Mouse (Mus musculus) erythroid progenitor cell, adult 5-6 weeks (primary cell): ENCODE measurements around the gene H2-Q2. TPM values are rescaled to one million over a fixed set of nuclear protein-coding genes. Genes with fewer than 3 reads are reported as not detected.
A peak's percentile ranks its signal among the peaks of the same experiment; 100 is the strongest.
"Not testable (repeated sequence)": the region's sequence is repeated elsewhere in the genome, so short reads cannot be mapped to it uniquely, and the experiment has no call there.

Source experiments
- ATAC-seq: replicated peaks from 2 replicates; pipeline ENCODE4 v1.8.0; 2016; ENCODE audit warnings: moderate number of reproducible peaks, mild to moderate bottlenecking, moderate TSS enrichment, inconsistent platforms; ENCODE audit not compliant: poor library complexity, low FRiP score, severe bottlenecking
- total RNA-seq, 2 experiments: library from RNA; stranded (forward) in 1 of 2; stranded (reverse) in 1 of 2; fragments of 150-400 nt in 1 of 2; fragments of 186-747, 209-891 nt in 1 of 2; gene quantifications; 2 replicates each; pipeline versions ENCODE4 v1.2.3 to v1.2.4; 2015 to 2017; ENCODE audit warnings: low replicate concordance in 2 of 2

The H2-Q2 gene
- total RNA-seq, 2 experiments from 2014 or later: not detected

DNA sequence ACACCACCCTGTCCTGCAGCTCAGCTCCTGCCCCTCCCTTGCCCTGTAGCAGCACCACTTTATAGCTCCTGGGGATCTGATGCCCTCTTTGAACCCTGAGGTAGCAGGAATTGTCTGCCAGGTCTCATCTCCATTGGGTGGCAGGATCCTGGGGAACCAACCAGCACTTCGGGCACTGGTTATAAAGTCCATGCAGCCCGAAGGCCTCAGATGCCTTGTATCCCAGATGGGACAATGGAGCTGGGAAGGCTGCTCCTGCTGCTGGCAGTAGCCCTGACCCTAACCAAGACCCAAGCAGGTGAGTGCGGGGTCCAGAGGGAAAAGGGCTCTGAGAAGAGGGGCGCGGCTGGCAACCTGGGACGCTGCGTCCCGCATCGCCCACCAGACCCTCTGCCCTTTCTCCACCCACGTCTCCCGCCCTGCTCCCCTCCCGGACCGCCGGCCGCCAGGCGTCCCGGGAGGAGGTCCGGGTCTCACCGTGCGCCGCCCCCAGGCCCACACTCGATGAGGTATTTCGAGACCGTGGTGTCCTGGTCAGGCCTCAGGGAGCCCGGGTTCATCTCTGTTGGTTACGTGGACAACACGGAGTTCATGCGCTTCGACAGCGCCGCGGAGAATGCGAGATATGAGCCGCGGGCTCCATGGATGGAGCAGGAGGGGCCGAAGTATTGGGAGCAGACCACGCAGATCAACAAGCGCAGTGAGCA is 16.9 kb downstream of the H2-Q2 start:
- ATAC-seq: no peak

DNA sequence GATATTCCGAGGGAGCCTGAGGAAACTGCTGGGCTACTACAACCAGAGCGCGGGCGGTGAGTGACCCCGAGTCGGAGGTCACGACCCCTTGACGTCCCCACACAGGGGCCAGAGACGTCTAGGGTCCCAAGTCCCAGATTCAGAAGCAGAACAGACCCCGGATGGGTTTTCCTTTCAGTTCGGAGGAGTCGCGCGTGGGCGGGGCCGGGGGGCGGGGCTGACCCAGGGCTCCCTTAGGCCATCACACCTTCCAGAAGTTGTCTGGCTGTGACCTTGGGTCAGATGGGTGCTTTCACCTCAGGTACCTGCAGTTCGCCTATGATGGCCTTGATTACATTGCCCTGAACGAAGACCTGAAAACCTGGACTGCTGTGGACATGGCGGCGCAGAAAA is 17.4 kb downstream of the H2-Q2 start:
- no peak for ATAC-seq

DNA sequence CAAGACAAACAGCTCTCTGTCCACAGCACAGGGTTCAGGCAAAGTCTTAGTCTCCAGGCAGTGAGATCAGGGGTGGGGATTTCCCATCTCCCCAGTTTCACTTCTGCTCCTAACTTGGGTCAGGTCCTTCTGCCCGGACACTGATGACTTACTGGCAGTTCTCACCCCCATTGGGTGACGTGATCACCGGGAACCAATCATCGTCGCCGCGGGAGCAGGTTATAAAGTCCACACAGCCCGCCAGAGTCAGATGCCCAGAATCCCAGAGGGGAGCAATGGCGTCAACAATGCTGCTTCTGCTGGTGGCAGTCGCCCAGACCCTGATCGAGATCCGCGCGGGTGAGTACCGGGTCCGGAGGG is 37.3 kb downstream of the H2-Q2 start, which contains the start of gene H2-Q4:
Gene H2-Q4, plus strand, starts transcription at position 249 of the 360 bp plus-strand sequence.
- peak; percentile 98 for ATAC-seq

DNA sequence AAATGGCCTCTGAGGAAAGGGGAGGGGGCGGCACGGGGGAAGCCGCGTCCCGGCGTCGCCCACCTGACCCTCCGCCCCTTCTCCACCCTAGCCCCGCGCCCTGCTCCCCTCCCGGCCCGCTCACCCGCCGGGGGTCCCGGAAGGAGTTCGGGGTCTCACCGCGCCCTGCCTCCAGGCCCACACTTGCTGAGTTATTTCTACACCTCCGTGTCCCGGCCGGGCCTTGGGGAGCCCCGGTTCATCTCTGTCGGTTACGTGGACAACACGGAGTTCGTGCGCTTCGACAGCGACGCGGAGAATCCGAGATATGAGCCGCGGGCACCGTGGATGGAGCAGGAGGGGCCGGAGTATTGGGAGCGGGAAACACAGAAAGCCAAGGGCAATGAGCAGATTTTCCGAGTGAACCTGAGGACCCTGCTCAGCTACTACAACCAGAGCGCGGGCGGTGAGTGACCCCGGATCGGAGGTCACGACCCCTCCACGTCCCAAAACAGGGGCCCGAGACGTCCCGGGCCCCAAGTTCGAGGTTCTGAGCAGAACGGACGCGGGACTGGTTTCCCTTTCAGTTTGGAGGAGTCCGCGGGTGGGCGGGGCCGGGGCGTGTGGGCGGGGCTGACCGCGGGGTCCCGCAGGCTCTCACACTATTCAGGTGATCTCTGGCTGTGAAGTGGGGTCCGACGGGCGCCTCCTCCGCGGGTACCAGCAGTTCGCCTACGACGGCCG is 37.8 kb downstream of the H2-Q2 start:
- ATAC-seq: peak; percentile 77

DNA sequence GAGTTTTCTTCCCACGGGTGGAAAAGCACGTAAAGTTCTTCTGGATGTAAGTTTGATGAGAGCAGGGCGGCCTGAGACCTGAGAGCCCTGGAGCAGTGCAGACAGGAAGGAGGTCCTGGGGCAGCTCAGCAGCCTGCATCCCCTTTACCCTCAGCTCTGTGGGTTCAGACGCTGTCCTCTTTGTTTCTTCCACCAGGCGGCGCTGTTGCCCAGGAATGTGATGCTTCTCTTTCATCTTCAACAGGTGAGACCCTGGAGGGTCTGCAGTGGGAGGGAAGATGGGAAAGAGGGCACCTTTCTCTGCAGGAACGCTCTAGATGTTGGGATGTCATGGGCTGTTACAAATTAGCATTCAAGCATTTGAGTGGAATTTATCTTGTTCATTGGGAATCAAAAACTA is 47.8 kb downstream of the H2-Q2 start:
- not testable (repeated sequence) for ATAC-seq

DNA sequence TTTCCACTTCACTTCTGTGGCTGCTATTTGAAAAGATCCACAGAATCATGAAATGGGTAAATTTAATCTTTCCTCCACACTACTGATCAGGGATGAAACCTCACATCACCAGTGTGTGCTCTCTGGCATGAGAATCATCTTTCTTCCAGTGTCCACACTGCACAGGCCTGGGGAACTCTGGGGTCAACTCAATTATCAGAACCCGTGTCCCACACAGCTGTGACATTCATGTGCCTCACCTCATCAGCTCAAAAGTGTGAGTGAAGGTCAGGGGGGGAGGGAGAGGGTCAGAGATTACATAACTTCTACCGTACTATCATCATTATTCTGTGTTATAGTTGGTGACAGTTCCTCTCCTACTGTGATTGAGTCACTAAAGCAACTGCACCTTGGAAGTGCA is 50.6 kb downstream of the H2-Q2 start:
- ATAC-seq: not testable (repeated sequence)

DNA sequence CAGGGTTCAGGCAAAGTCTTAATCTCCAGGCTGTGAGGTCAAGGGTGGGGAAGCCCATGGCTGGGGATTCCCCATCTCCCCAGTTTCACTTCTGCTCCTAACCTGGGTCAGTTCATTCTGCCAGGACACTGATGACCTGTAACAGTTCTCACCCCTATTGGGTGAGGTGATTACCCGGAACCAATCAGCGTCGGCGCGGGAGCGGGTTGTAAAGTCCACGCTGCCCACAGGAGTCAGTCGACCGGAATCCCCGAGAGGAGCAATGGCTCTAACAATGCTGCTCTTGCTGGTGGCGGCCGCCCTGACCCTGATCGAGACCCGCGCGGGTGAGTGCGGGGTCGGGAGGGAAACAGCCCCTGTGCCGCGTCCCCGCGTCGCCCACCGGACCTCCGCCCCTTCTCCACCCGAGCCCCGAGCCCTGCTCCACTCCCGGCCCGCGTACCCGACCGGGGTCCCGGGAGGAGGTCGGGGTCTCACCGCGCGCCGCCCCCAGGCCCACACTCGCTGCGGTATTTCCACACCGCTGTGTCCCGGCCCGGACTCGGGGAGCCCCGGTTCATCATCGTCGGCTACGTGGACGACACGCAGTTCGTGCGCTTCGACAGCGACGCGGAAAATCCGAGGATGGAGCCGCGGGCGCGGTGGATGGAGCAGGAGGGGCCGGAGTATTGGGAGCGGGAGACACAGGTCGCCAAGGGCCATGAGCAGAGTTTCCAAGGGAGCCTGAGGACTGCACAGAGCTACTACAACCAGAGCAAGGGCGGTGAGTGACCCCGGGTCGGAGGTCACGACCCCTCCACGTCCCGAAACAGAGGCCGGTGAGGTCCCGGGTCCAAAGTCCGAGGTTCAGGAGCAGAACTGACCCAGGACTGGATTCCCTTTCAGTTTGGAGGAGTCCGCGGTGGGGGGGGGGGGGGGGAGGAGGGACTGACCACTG is 52.1 kb downstream of the H2-Q2 start:
- peak; percentile 35; the same call in 1 of the 2 replicates for ATAC-seq

Other genes starting within 250 kb of the H2-Q2 start
- not detected in 2 replicates for gene Ly6g5c, start 234.0 kb upstream of the H2-Q2 start, total RNA-seq (2015; ENCODE audit: low replicate concordance)
- not detected in 2 replicates for gene Ly6g5c, start 234.0 kb upstream of the H2-Q2 start, total RNA-seq (2017; ENCODE audit: low replicate concordance)
- gene Ly6g5b, start 226.8 kb upstream of the H2-Q2 start, total RNA-seq (2015; ENCODE audit: low replicate concordance): 2.2 and 8.8 TPM in 2 replicates
- not detected in 2 replicates for gene Ly6g5b, start 226.8 kb upstream of the H2-Q2 start, total RNA-seq (2017; ENCODE audit: low replicate concordance)
- gene Gpank1, start 220.8 kb upstream of the H2-Q2 start, total RNA-seq (2015; ENCODE audit: low replicate concordance): 15.9 and 33.9 TPM in 2 replicates
- gene Gpank1, start 220.8 kb upstream of the H2-Q2 start, total RNA-seq (2017; ENCODE audit: low replicate concordance): 28.9 and 49.4 TPM in 2 replicates
- 231 and 261 TPM in 2 replicates for gene Csnk2b, start 220.2 kb upstream of the H2-Q2 start, total RNA-seq (2015; ENCODE audit: low replicate concordance)
- 118 and 134 TPM in 2 replicates for gene Csnk2b, start 220.2 kb upstream of the H2-Q2 start, total RNA-seq (2017; ENCODE audit: low replicate concordance)
- gene D17H6S53E, start 215.9 kb upstream of the H2-Q2 start, total RNA-seq (2015; ENCODE audit: low replicate concordance): not detected in 2 replicates
- gene D17H6S53E, start 215.9 kb upstream of the H2-Q2 start, total RNA-seq (2017; ENCODE audit: low replicate concordance): 1.7 and 1.8 TPM in 2 replicates
- gene Apom, start 210.2 kb upstream of the H2-Q2 start, total RNA-seq (2015; ENCODE audit: low replicate concordance): not detected in 2 replicates
- gene Apom, start 210.2 kb upstream of the H2-Q2 start, total RNA-seq (2017; ENCODE audit: low replicate concordance): not detected in 2 replicates
- gene Bag6, start 207.1 kb upstream of the H2-Q2 start, total RNA-seq (2015; ENCODE audit: low replicate concordance): 70.6 and 96.0 TPM in 2 replicates
- 54.5 and 81.8 TPM in 2 replicates for gene Bag6, start 207.1 kb upstream of the H2-Q2 start, total RNA-seq (2017; ENCODE audit: low replicate concordance)
- gene Prrc2a, start 177.3 kb upstream of the H2-Q2 start, total RNA-seq (2015; ENCODE audit: low replicate concordance): 227 and 234 TPM in 2 replicates
- gene Prrc2a, start 177.3 kb upstream of the H2-Q2 start, total RNA-seq (2017; ENCODE audit: low replicate concordance): 42.0 and 64.3 TPM in 2 replicates
- 14.1 and 28.1 TPM in 2 replicates for gene Aif1, start 166.2 kb upstream of the H2-Q2 start, total RNA-seq (2015; ENCODE audit: low replicate concordance)
- gene Aif1, start 166.2 kb upstream of the H2-Q2 start, total RNA-seq (2017; ENCODE audit: low replicate concordance): 3.3 and 32.3 TPM in 2 replicates
- 34.2 and 66.2 TPM in 2 replicates for gene Lst1, start 153.8 kb upstream of the H2-Q2 start, total RNA-seq (2015; ENCODE audit: low replicate concordance)
- 48.4 and 53.5 TPM in 2 replicates for gene Lst1, start 153.8 kb upstream of the H2-Q2 start, total RNA-seq (2017; ENCODE audit: low replicate concordance)
- gene Ltb, start 147.8 kb upstream of the H2-Q2 start, total RNA-seq (2015; ENCODE audit: low replicate concordance): 1.8 and 8.0 TPM in 2 replicates
- 0.30 and 10.0 TPM in 2 replicates for gene Ltb, start 147.8 kb upstream of the H2-Q2 start, total RNA-seq (2017; ENCODE audit: low replicate concordance)
- gene Tnf, start 140.2 kb upstream of the H2-Q2 start, total RNA-seq (2015; ENCODE audit: low replicate concordance): 9.6 and 12.6 TPM in 2 replicates
- gene Tnf, start 140.2 kb upstream of the H2-Q2 start, total RNA-seq (2017; ENCODE audit: low replicate concordance): 0.90 and 3.2 TPM in 2 replicates
- not detected in 2 replicates for gene Lta, start 136.9 kb upstream of the H2-Q2 start, total RNA-seq (2015; ENCODE audit: low replicate concordance)
- 0.90 TPM in 1 of 2 replicates, not detected in the other for gene Lta, start 136.9 kb upstream of the H2-Q2 start, total RNA-seq (2017; ENCODE audit: low replicate concordance)
- gene Gm16181, start 121.4 kb upstream of the H2-Q2 start, total RNA-seq (2015; ENCODE audit: low replicate concordance): not detected in 2 replicates
- gene Gm16181, start 121.4 kb upstream of the H2-Q2 start, total RNA-seq (2017; ENCODE audit: low replicate concordance): not detected in 2 replicates
- 6.1 TPM in 1 of 2 replicates, not detected in the other for gene Atp6v1g2, start 108.6 kb upstream of the H2-Q2 start, total RNA-seq (2015; ENCODE audit: low replicate concordance)
- not detected in 2 replicates for gene Atp6v1g2, start 108.6 kb upstream of the H2-Q2 start, total RNA-seq (2017; ENCODE audit: low replicate concordance)
- 0.84 and 1.1 TPM in 2 replicates for gene Nfkbil1, start 106.5 kb upstream of the H2-Q2 start, total RNA-seq (2015; ENCODE audit: low replicate concordance)
- 3.0 TPM in 1 of 2 replicates, not detected in the other for gene Nfkbil1, start 106.5 kb upstream of the H2-Q2 start, total RNA-seq (2017; ENCODE audit: low replicate concordance)
- 169 and 179 TPM in 2 replicates for gene Ddx39b, start 100.5 kb upstream of the H2-Q2 start, total RNA-seq (2015; ENCODE audit: low replicate concordance)
- gene Ddx39b, start 100.5 kb upstream of the H2-Q2 start, total RNA-seq (2017; ENCODE audit: low replicate concordance): 80.1 and 99.9 TPM in 2 replicates
- 147 and 160 TPM in 2 replicates for gene H2-D1, start 79.5 kb upstream of the H2-Q2 start, total RNA-seq (2015; ENCODE audit: low replicate concordance)
- gene H2-D1, start 79.5 kb upstream of the H2-Q2 start, total RNA-seq (2017; ENCODE audit: low replicate concordance): 213 and 250 TPM in 2 replicates
- not detected in 2 replicates for gene H2-Q1, start 21.8 kb upstream of the H2-Q2 start, total RNA-seq (2015; ENCODE audit: low replicate concordance)
- gene H2-Q1, start 21.8 kb upstream of the H2-Q2 start, total RNA-seq (2017; ENCODE audit: low replicate concordance): not detected in 2 replicates
- gene H2-Q4, start 37.4 kb downstream of the H2-Q2 start, total RNA-seq (2015; ENCODE audit: low replicate concordance): 20.2 and 22.6 TPM in 2 replicates
- 24.5 and 26.8 TPM in 2 replicates for gene H2-Q4, start 37.4 kb downstream of the H2-Q2 start, total RNA-seq (2017; ENCODE audit: low replicate concordance)
- 11.5 and 17.6 TPM in 2 replicates for gene H2-Q6, start 82.6 kb downstream of the H2-Q2 start, total RNA-seq (2015; ENCODE audit: low replicate concordance)
- gene H2-Q6, start 82.6 kb downstream of the H2-Q2 start, total RNA-seq (2017; ENCODE audit: low replicate concordance): 8.5 and 12.7 TPM in 2 replicates
- gene H2-Q7, start 96.9 kb downstream of the H2-Q2 start, total RNA-seq (2015; ENCODE audit: low replicate concordance): 47.6 and 48.2 TPM in 2 replicates
- gene H2-Q7, start 96.9 kb downstream of the H2-Q2 start, total RNA-seq (2017; ENCODE audit: low replicate concordance): 8.2 and 13.2 TPM in 2 replicates
- gene H2-Q10, start 127.8 kb downstream of the H2-Q2 start, total RNA-seq (2015; ENCODE audit: low replicate concordance): 2.9 and 3.2 TPM in 2 replicates
- gene H2-Q10, start 127.8 kb downstream of the H2-Q2 start, total RNA-seq (2017; ENCODE audit: low replicate concordance): 0.51 and 2.0 TPM in 2 replicates
- 1.4 TPM in 1 of 2 replicates, not detected in the other for gene Pou5f1, start 163.8 kb downstream of the H2-Q2 start, total RNA-seq (2015; ENCODE audit: low replicate concordance)
- gene Pou5f1, start 163.8 kb downstream of the H2-Q2 start, total RNA-seq (2017; ENCODE audit: low replicate concordance): 0.26 TPM in 1 of 2 replicates, not detected in the other
- gene Tcf19, start 174.6 kb downstream of the H2-Q2 start, total RNA-seq (2015; ENCODE audit: low replicate concordance): 103 and 129 TPM in 2 replicates
- gene Tcf19, start 174.6 kb downstream of the H2-Q2 start, total RNA-seq (2017; ENCODE audit: low replicate concordance): 49.4 and 49.9 TPM in 2 replicates
- 32.7 and 49.4 TPM in 2 replicates for gene Cchcr1, start 174.9 kb downstream of the H2-Q2 start, total RNA-seq (2015; ENCODE audit: low replicate concordance)
- 48.4 and 83.3 TPM in 2 replicates for gene Cchcr1, start 174.9 kb downstream of the H2-Q2 start, total RNA-seq (2017; ENCODE audit: low replicate concordance)
- not detected in 2 replicates for gene Psors1c2, start 191.0 kb downstream of the H2-Q2 start, total RNA-seq (2015; ENCODE audit: low replicate concordance)
- gene Psors1c2, start 191.0 kb downstream of the H2-Q2 start, total RNA-seq (2017; ENCODE audit: low replicate concordance): not detected in 2 replicates
- gene Cdsn, start 209.9 kb downstream of the H2-Q2 start, total RNA-seq (2015; ENCODE audit: low replicate concordance): not detected in 2 replicates
- not detected in 2 replicates for gene Cdsn, start 209.9 kb downstream of the H2-Q2 start, total RNA-seq (2017; ENCODE audit: low replicate concordance)
- not detected in 2 replicates for gene 2300002M23Rik, start 225.2 kb downstream of the H2-Q2 start, total RNA-seq (2015; ENCODE audit: low replicate concordance)
- not detected in 2 replicates for gene 2300002M23Rik, start 225.2 kb downstream of the H2-Q2 start, total RNA-seq (2017; ENCODE audit: low replicate concordance)